Mouse (Mus musculus): ENCODE measurements at regions not wholly inside any gene's neighbourhood (a gene's known extent, or its start where the extent isn't known, plus 50 kb on each side); places are given as distances from the start of the nearest gene placed in this dataset.
A peak's percentile ranks its signal among the peaks of the same experiment; 100 is the strongest.

DNA sequence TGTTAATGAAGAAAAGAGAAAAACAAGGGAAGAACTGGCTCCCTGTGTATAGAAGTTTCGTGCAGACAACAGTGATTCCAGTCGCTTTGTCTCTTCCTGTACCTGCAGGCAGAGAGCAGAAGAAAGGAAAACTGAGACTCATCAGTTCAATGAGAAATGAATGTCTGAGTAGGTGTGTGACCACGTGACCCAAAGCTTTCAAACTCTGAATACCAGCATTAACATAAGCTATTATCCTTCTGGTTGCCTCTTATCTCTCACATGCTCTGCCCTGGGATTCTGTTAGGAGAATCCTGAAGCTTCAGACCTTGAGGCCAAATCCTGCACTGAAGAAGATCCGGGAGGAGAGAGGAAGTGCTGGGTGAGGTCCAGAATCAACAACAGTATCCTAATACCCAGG, 91.1 kb upstream of the Jun start:
- Histone ChIP-seq H3K9me3 (replicated peaks; ENCODE audit: low read length) (no peaks in the 10 kb centered on the region), H3K79me2 (replicated peaks; ENCODE audit: control insufficient read depth, extremely low read depth, insufficient read depth, poor library complexity, severe bottlenecking) (no peaks in the 10 kb centered on the region), H3K4me2 (ENCODE audit: insufficient read depth, low read depth, poor library complexity, severe bottlenecking) (no peak overlapping the region), H3K27ac (ENCODE audit: insufficient read depth, low read depth) (no peak overlapping the region), H3K9ac (ENCODE audit: insufficient read depth, low read depth) (no peak overlapping the region), H3K27me3 (replicated peaks) (no peaks in the 10 kb centered on the region), H3K36me3 (replicated peaks in 1 of 2; ENCODE audit: control insufficient read depth in 1 of 2, insufficient read depth in 1 of 2, low read length in 1 of 2) (no peaks in the 10 kb centered on the region), H3K4me3 (replicated peaks in 1 of 3; ENCODE audit: low read depth in 2 of 3, low read length in 2 of 3, poor library complexity in 1 of 3) (no peak overlapping the region), H3K4me1 (ENCODE audit: control insufficient read depth in 1 of 2, insufficient read depth in 2 of 2) (no peaks in the 10 kb centered on the region)
- in situ Hi-C loops (cut with MboI; ENCODE audit: low pct_ligation_motif_present, low pct_unique_long_range_greater_than_20kb, low sequenced_read_pairs): no loop called here
- dilution Hi-C loops (cut with MboI; ENCODE audit: extremely low pct_ligation_motif_present, extremely low pct_unique_long_range_greater_than_20kb, low sequenced_read_pairs): no loop called here
- DNase-seq (ENCODE audit: extremely low read depth): no peak
- TF ChIP-seq NELFE (IDR thresholded peaks at IDR 0.05; ENCODE audit: low read depth, low read length): no peak
- peak; percentile 38 for TF ChIP-seq USF2 (conservative IDR thresholded peaks at IDR 0.05; ENCODE audit: low read depth, low read length)
- TF ChIP-seq RAD21 (IDR thresholded peaks at IDR 0.05; ENCODE audit: low read depth, low read length): no peak
- no peak for TF ChIP-seq MXI1 (IDR thresholded peaks at IDR 0.05; ENCODE audit: low read depth, low read length)
- TF ChIP-seq JUN (IDR thresholded peaks at IDR 0.05; ENCODE audit: insufficient read depth, low read depth, low read length): no peak
- TF ChIP-seq USF1 (IDR thresholded peaks at IDR 0.05; ENCODE audit: low read depth, low read length): peak; percentile 25; the same call in 1 of the 2 replicates
- TF ChIP-seq IRF4 (IDR thresholded peaks at IDR 0.05; ENCODE audit: low read depth, low read length): no peak

- H3K79me2 ChIP-seq (replicated peaks; ENCODE audit: control insufficient read depth, extremely low read depth, insufficient read depth, poor library complexity, severe bottlenecking): no peaks in the 10 kb centered on the region
- dilution Hi-C loops (cut with MboI; ENCODE audit: extremely low pct_ligation_motif_present, extremely low pct_unique_long_range_greater_than_20kb, low sequenced_read_pairs) (no loop called here), in situ Hi-C loops (cut with MboI; ENCODE audit: low pct_ligation_motif_present, low pct_unique_long_range_greater_than_20kb, low sequenced_read_pairs) (no loop called here)
- no peaks in the 10 kb centered on the region for H3K9me3 ChIP-seq (replicated peaks; ENCODE audit: low read length)
- H3K4me1 ChIP-seq (ENCODE audit: control insufficient read depth in 1 of 2, insufficient read depth in 2 of 2): no peaks in the 10 kb centered on the region
- no peak overlapping the region for H3K27ac ChIP-seq (ENCODE audit: insufficient read depth, low read depth)
- DNase-seq (ENCODE audit: extremely low read depth): no peak
- H3K4me2 ChIP-seq (ENCODE audit: insufficient read depth, low read depth, poor library complexity, severe bottlenecking): no peak overlapping the region
- TF ChIP-seq ELF1 (IDR thresholded peaks at IDR 0.05; ENCODE audit: low read depth, low read length): no peak
- TF ChIP-seq NRF1 (IDR thresholded peaks at IDR 0.05; ENCODE audit: low read depth, low read length): no peak
- TF ChIP-seq CHD2 (IDR thresholded peaks at IDR 0.05; ENCODE audit: low read length): no peak
- no peak for TF ChIP-seq ZMIZ1 (IDR thresholded peaks at IDR 0.05; ENCODE audit: low read depth, low read length)
- TF ChIP-seq RCOR1 (conservative IDR thresholded peaks at IDR 0.05; ENCODE audit: low read depth, low read length): no peak
- no peak for TF ChIP-seq USF2 (conservative IDR thresholded peaks at IDR 0.05; ENCODE audit: low read depth, low read length)
- no peak for TF ChIP-seq IRF4 (IDR thresholded peaks at IDR 0.05; ENCODE audit: low read depth, low read length)
- no peak for TF ChIP-seq SIN3A (IDR thresholded peaks at IDR 0.05; ENCODE audit: low read length)
- no peak for TF ChIP-seq JUN (IDR thresholded peaks at IDR 0.05; ENCODE audit: insufficient read depth, low read depth, low read length)
- TF ChIP-seq TCF12 (IDR thresholded peaks at IDR 0.05; ENCODE audit: low read depth, low read length): no peak
- no peak overlapping the region for H3K4me3 ChIP-seq (replicated peaks in 1 of 3; ENCODE audit: low read depth in 2 of 3, low read length in 2 of 3, poor library complexity in 1 of 3)
- no peaks in the 10 kb centered on the region for H3K36me3 ChIP-seq (replicated peaks in 1 of 2; ENCODE audit: control insufficient read depth in 1 of 2, insufficient read depth in 1 of 2, low read length in 1 of 2)
- no peaks in the 10 kb centered on the region for H3K27me3 ChIP-seq (replicated peaks)
- no peak overlapping the region for H3K9ac ChIP-seq (ENCODE audit: insufficient read depth, low read depth)
Observed at GRCm38 (mm10) chr4:95143668-95144067, 91.6 kb upstream of the Jun start.

DNA sequence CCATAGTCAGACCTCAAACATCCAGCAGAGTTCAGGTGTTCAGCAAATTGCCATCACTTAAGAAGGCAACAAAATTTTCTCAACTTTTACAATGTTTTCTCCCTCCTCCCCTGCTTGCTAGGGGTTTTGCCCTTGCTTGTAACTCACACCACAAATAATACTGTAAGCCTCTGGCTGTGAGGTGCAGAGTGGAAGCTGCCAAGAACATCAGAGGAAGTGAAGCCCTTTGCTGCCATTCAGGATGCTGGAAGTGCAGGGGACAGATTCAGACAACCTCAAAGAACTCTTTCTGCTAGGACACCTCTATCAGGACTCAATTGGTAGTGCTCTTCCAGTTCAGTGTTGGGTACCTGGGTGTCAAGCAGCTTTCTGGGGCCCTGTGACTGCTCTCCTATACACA, 92.4 kb upstream of the Jun start:
- dilution Hi-C loops (cut with MboI; ENCODE audit: extremely low pct_ligation_motif_present, extremely low pct_unique_long_range_greater_than_20kb, low sequenced_read_pairs): no loop called here
- in situ Hi-C loops (cut with MboI; ENCODE audit: low pct_ligation_motif_present, low pct_unique_long_range_greater_than_20kb, low sequenced_read_pairs): no loop called here
- no peaks in the 10 kb centered on the region for H3K9me3 ChIP-seq (replicated peaks; ENCODE audit: low read length)
- TF ChIP-seq POLR2A (IDR thresholded peaks at IDR 0.05; ENCODE audit: low read depth, low read length) (no peak), MAZ (IDR thresholded peaks at IDR 0.05; ENCODE audit: low read depth, low read length) (no peak), PAX5 (IDR thresholded peaks at IDR 0.05; ENCODE audit: low read length) (no peak), ETS1 (conservative IDR thresholded peaks at IDR 0.05; ENCODE audit: low read depth, low read length) (no peak), E2F4 (IDR thresholded peaks at IDR 0.05; ENCODE audit: insufficient replicate concordance, low read depth, low read length) (no peak), USF2 (conservative IDR thresholded peaks at IDR 0.05; ENCODE audit: low read depth, low read length) (no peak), MAFK (IDR thresholded peaks at IDR 0.05; ENCODE audit: insufficient replicate concordance, low read length) (no peak), ELF1 (IDR thresholded peaks at IDR 0.05; ENCODE audit: low read depth, low read length) (no peak), BHLHE40 (IDR thresholded peaks at IDR 0.05; ENCODE audit: low read depth, low read length) (no peak), IRF4 (IDR thresholded peaks at IDR 0.05; ENCODE audit: low read depth, low read length) (no peak), NELFE (IDR thresholded peaks at IDR 0.05; ENCODE audit: low read depth, low read length) (no peak), TCF12 (IDR thresholded peaks at IDR 0.05; ENCODE audit: low read depth, low read length) (no peak), HCFC1 (IDR thresholded peaks at IDR 0.05; ENCODE audit: low read depth, low read length) (no peak), CHD2 (IDR thresholded peaks at IDR 0.05; ENCODE audit: low read length) (no peak), RAD21 (IDR thresholded peaks at IDR 0.05; ENCODE audit: low read depth, low read length) (no peak), EP300 (IDR thresholded peaks at IDR 0.05; ENCODE audit: low read length) (no peak), MEF2A (IDR thresholded peaks at IDR 0.05; ENCODE audit: borderline replicate concordance, low read depth, low read length) (no peak), SMC3 (IDR thresholded peaks at IDR 0.05; ENCODE audit: low read depth, low read length) (no peak), MXI1 (IDR thresholded peaks at IDR 0.05; ENCODE audit: low read depth, low read length) (no peak)

More for the DNA sequence above, 92.4 kb upstream of the Jun start:
- Histone ChIP-seq H3K27me3 (replicated peaks) (no peaks in the 10 kb centered on the region), H3K4me1 (ENCODE audit: control insufficient read depth in 1 of 2, insufficient read depth in 2 of 2) (no peaks in the 10 kb centered on the region), H3K9ac (ENCODE audit: insufficient read depth, low read depth) (no peak overlapping the region), H3K27ac (ENCODE audit: insufficient read depth, low read depth) (no peak overlapping the region), H3K4me3 (replicated peaks in 1 of 3; ENCODE audit: low read depth in 2 of 3, low read length in 2 of 3, poor library complexity in 1 of 3) (no peak overlapping the region), H3K36me3 (replicated peaks in 1 of 2; ENCODE audit: control insufficient read depth in 1 of 2, insufficient read depth in 1 of 2, low read length in 1 of 2) (no peaks in the 10 kb centered on the region), H3K4me2 (ENCODE audit: insufficient read depth, low read depth, poor library complexity, severe bottlenecking) (no peak overlapping the region), H3K79me2 (replicated peaks; ENCODE audit: control insufficient read depth, extremely low read depth, insufficient read depth, poor library complexity, severe bottlenecking) (no peaks in the 10 kb centered on the region)
- no peak for DNase-seq (ENCODE audit: extremely low read depth)
